Mouse (Mus musculus): ENCODE measurements around the gene Tbc1d22a.

DNA sequence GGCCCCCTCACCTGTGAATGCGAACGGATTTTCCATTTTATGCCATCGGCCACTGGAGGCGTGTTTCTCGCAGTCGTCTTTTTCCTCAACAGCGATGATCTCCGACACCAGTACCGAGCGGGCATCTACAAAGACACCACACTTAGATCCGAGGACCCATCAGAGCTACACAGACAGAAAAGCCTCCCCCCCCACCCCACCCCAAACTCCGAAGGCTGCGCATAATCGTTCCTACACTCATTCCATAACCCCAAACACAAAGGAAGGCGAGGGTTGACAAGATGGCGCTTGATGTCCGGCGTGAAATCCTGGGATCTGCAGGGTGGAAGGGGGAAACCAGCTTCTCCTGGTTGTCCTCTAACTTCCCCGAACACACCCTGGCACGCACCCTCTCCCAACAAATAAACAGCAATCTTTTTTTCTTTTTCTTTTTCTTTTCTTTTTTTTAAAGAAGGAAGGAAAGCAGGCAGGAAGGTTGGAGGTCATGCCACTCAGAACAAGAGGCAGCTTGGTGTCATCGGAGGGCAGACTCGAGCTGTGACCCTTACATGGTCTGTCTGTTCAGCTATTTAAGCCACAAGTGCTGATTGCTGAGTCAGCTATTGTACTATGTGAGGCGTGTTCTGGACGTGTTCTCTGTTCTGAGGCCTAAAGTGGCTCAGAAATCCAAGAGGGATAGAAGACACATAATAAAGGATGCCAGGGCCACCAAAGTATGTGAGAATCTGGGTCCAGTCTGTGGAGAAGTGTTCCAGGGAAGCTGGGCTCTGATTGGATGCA lies 48.3 kb upstream of the Tbc1d22a start:
- TF ChIP-seq MAFK (IDR thresholded peaks at IDR 0.05; ENCODE audit: insufficient read depth, low read depth, low read length) (peak; percentile 98), ZNF384 (IDR thresholded peaks at IDR 0.05; ENCODE audit: low read depth, low read length) (no peak), CHD2 (IDR thresholded peaks at IDR 0.05; ENCODE audit: low read depth, low read length) (no peak), HCFC1 (IDR thresholded peaks at IDR 0.05; ENCODE audit: borderline replicate concordance, insufficient read depth, low read length) (no peak)

Data from ES-E14 (cell line).